Mouse (Mus musculus) gastrocnemius, postnatal 10 days (tissue): ENCODE measurements at regions not wholly inside any gene's neighbourhood (a gene's known extent, or its start where the extent isn't known, plus 50 kb on each side); places are given as distances from the start of the nearest gene placed in this dataset.

Experiments used
- DNase-seq: peaks from one replicate; pipeline ENCODE4 v3.0.0; 2021; ENCODE audit warnings: mixed read lengths

DNA sequence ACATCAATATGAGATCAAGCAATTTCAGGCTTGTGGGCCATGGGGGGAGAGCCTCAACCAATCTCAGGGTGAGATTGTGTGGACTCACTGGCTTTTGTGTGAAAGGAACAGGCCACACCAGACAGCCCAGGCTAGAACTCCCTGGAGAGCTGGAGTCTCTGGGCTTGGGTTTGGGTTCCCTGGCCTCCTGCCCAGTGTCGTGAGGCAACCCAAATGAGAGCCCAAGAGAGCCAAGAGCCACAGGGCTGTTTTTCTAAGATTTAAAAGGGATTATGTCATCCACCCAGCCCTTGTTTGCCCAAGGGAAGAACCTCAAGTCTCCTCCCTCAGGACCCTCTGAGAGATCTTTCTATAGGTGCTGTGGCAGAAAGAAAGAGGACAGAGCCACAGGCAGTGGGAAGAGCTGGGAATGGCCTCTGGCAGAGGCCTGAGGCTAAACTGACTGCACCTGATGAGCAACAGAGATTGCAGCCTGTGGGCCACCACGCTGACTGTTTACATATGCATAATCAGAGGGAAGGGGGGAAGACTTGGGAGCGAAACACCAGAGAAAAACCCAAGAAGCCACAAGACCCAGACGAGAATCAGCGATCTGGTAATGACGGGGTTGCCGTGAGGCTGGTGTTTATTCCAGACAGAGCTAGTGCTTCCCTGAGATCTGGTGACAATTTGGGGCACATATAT lies 92.1 kb downstream of the Bcl2l11 start:
- DNase-seq, result peak; percentile 36

DNA sequence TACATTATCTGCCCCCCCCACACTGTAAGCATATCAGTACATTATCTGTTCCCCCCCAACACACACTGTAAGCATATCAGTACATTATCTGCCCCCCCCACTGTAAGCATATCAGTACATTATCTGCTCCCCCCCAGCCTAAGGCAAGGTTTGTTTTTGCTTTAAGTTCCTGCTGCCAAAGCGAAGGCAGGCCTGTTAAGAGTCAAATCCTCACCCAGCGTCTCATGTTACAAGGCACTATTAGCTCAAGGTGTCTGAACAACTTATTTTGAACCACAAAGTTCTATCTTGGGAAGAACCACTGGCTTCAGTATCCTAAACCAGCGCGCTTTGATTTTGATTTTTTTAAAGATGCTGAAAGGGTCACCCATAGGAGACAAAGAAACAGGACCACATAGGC lies 93.1 kb downstream of the Bcl2l11 start:
- DNase-seq, result no peak

DNA sequence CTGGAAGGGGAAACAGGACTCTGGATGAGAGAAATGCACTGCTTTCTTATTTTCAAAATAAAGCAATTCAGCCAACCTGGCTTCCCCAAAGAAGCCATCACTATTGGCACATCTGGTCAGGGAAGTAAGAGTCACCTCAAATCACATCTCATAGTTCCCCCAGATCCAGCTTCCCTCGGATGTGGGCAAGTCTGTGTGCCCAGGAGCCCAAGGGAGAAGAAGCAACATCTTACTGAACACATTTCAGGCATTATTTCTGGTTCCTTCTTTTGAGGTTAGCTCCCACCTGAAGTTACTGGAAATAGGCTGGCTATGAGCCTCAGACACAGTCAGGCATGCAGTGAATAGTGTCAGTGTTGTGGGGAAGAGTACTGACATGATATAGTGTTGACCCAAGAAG lies 95.2 kb downstream of the Bcl2l11 start:
- DNase-seq, result no peak

DNA sequence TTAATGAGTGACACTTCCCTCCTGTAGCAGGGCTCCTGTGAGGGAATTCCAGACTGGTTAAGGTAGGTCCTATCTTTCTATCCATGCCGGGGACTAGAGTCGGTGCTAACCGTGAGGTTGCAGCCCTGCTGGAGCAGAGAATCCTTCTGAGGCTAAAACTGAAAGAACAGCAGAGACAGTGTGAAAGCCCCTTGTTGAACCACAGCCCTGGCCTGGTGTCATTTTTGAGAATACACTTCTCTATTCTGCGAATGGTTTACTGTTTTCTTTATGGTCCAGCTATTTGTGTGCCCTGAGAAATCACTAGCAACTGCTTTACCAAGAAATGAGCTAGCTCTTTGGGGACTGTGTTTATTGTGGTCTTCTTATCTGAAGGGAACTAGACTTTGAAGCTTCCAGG lies 95.8 kb downstream of the Bcl2l11 start:
- no peak for DNase-seq

DNA sequence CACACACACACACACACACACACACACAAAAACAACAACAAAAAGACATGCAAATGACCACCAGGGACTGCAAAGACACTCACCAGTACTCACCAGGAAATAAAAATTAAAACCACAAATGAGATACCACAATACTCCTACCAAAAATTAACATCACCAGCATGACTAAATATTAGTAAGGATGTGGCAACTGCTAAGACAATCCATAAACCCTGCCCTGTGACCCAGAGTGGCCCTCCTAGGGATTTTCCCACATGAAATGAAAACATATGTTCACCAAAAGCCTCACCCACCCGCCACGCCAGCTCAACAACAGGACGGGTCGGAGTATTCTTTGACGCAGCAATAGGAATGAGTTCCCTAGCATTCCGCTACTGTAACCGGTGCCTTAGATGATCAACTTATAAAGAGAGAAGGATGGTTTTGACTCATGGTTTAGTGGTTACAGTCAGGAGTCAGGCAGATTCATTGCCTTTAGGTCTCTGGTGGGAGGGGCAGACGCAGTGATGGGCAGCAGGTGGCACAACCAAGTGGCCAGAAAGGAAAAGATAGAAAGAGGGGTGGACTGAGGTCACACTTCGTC lies 100.7 kb downstream of the Bcl2l11 start:
- DNase-seq, result no peak

DNA sequence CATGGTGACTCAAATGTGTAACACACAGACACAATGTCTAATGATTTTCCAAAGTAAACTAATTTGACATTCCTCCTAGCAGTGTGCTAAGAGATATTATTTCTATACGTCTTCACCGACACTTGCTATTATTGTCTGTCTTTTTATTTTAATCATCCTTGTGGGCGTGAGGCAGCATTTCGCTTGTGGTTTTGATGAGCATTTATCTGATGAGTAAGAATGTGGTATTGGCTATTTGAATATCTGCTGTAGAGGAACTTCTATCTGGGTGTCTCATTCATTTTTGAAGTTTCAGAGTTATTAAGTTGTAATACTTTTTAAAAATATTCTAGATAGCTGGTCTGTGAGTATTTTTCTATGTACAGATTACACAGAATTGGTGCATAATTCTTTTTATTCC lies 103.9 kb downstream of the Bcl2l11 start:
- DNase-seq, result no peak

DNA sequence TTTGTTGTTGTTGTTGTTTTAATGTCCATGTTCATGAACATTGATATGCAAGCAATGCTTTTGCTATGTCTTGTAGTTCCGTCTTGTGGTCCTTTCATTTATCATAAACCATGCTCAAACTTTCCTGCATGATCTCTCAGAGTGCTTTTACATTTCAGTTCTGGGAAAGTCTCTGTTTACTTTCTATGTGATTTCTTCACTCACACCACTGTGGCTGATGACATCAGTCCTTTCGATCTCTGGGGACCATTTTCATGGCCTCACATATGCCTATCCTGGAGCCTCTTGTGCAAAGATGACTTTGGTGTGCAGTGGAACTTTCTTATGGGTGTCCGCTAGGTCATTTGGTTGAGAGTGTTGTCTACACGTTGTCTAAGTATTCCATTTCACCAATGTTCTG lies 105.1 kb downstream of the Bcl2l11 start:
- DNase-seq, result no peak

DNA sequence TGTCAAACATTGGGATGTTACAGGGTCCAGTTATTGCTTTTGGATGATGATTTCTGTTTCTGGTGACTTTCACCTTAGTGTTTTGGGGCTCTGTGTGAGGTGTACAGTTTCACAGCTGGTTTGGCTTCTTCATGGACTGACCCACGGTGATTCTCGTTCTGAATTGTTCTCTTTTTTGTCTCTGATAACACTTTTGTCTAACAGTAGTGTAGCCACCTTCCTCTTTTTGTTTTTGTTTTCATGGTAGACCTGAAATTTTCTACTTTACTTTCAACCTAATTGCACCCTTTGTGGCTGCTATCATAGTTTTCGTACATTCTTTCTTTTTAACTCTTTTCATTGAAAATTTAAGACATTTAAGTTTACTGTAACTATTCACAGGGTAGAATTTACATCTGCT lies 105.5 kb downstream of the Bcl2l11 start:
- DNase-seq, result no peak

DNA sequence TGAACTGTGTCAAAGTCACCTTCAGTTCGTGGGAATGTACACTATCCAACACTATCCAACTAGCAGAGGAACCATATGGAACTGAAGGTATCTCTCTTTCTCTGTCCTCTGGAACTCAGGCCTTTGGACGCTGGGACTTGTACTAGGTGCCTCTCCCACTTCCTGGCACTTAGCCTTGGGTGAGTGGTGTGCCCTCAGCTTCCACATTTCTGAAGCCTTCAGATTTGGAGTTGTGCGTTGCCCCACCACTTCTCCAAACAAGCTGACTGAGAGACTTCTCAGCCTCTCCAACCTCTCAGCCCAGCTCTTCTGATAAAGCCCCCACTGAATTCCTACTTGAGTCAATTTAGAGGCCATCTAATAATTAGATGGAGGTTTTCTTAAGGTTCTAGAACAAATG lies 106.2 kb downstream of the Bcl2l11 start:
- DNase-seq, result no peak

DNA sequence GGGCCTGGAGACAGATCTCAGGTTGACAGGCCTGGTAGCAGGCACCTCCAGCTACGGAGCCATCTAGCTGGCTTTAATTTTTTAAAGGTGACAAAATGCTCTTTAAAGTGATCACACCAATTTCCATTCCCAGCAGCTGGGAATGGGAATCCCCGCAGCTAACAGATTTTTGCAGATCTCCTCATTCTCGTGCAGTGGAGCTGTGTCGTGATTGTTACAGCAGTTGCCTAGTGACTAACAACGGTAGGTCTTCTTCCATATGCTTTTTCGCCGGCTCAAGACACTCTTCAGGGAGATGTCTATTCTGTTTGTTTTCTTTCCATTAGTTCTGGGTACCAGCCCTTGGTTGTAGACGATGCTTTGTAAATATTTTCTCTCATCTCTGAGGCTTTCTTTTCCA lies 109.3 kb downstream of the Bcl2l11 start:
- no peak for DNase-seq

DNA sequence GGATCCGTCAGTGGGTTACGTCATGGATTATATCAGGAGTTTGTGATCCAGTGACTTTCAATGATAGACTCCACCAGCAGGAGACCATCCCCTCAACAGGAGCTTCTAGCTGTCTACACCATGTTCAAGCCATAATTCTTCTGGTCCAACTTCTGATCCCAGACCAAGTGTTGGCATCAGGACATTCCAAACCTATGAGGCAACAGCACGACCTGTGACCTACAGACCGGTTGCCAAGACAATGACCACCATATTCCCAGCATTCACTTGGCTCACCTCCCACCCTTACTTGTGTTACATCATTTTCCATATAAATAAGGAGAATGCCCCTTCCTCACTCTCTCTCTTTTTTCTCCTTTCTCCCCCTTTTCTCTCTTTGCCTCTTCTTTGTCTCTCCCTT lies 113.6 kb downstream of the Bcl2l11 start:
- no peak for DNase-seq

DNA sequence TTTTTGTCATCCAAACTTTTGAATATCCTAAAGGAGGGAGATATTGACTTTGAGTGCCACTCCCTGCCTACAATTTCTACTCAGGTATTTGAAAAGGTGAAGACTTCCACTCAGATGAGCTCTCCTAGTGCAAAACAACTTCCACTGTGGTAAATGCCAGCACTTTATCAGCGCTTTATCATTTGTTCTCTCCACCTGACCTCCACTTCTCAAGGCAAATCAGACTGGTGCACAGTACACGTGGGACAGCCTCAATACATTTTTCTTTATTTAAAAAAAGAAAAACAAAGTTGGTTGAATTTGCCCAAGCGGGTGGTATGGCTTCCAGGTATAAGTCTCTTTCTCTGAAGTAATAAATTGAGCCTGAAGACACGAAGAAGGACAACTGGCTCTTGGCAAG lies 114.2 kb downstream of the Bcl2l11 start:
- DNase-seq, result no peak

DNA sequence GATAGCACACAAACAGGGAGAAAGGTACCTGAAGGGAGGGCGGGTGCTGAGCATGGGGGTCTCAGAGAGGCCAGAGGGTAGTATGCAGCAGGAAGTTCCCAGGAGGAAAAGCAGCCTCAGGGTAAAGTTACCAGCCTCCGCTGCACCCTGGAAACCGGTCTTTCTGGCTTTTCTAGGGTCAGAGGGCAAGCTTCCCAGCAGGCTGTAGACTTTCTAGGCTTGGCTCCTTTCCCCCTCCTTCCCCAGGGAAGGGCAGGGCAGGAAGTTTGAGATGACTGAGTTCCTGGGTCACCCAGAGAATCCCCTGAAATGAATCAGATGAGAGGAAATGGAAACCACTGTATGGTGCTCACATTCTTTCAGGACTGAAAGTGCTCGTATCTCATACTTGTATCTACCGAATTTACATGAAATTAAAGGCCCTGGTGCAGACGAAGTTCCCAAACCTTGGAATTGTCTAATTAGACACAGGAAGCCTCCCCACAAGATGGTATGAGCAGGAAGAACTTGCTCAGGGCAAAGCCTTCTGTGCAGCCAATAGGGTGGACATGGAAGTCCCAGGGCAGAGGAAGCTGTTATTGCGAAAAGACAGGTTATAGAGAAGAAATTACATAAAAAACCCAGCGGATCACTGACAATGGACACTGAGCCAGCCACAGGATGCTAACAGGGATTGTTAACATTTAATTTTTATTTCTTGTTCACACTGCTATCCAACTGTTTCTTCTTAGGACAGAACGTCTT lies 114.9 kb downstream of the Bcl2l11 start:
- peak; percentile 22 for DNase-seq

DNA sequence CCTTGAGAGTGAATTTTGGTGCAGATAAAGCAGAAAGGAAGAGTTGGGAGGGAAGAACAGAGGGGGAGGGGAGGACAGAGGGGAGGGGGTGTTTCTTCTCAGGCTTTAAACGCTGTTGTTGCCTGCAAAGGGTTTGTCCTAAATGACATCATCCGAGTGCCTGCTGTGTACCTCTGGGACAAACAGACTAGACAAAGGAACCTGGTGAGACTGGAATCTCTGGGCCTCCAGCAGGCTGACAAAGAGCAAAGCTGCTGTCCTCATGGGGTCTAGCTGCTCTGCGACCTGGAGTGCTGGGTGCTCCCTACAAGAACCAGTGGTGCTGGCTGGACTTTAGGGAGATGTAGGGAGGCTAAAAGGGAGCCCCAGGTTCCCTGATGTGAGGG lies 115.4 kb downstream of the Bcl2l11 start:
- no peak for DNase-seq

DNA sequence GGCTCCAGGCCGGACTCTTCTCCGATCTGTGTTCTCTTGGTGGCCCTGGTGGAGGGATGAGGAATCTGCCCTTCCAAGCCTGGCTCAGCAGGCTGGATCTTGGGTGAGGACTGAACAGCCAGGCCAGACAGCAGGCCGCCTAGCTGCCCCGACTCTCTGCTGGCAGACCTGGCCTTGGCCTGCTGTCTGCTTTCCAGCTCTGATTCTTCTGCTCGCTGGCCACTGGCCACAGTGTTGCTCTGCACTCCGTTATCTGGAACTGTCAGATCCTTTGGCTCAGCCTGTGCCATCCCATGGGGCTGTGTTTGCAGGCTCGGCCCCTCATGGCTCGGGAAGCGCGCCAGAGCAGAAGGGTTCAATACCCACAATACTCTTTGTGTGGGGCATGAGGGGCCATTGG lies 119.7 kb downstream of the Bcl2l11 start:
- DNase-seq, result peak; percentile 52

DNA sequence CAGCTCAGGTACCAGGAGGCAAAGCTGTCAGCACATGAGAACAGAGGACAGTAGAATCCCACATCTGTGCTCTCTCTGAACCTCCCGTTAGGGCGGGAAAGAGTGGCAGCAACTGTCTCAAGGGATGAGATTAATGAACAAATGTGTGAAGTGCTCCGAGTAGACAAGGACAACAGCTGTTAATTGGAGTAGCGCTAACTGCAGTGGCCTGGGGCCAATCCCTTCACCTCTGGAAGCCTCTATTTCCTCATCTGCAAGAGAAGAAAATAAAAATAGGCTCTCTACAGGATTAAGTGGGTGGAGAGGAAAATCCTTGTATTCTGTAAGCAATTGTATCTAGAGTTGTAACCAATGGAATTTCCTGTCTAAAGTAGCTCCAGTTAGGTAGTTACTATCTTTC lies 122.1 kb downstream of the Bcl2l11 start:
- DNase-seq, result no peak

DNA sequence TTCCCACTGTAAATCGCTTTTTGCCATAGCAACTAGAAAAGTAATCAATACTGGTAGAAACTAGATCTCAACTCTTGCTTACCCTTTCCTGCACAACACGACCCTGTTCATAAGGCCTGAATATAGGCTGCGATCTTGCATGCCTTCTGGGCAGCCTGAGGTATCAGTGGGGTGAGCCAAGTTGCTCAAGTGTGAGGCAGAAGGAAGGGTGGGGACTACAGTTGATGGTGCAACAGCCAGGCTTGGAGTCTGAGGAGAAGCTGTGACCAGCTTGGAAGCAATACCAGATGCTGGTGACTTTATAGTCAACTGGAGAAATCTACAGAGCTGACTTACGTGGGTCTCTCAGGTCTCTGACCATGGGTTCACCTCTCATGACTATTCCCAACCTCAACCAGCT lies 123.3 kb downstream of the Bcl2l11 start:
- no peak for DNase-seq

DNA sequence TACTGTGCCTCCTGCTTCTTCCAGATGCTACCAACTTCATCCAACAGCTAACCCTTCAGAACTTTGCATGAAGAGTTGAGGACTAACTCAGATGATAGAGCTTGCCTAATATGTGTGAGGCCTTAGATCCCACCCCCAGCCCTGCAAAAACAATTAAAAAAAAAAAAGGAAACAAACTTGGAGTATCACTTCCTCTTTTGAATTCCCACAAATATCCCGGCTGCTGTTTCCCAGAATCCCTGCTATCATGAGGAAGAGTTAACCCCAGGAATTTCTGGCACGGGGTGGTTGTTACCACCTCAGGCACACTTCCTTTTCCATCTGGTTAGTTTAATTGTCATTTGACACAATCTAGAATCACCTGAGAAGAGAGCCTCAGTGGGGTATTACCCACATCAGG lies 123.8 kb downstream of the Bcl2l11 start:
- no peak for DNase-seq

DNA sequence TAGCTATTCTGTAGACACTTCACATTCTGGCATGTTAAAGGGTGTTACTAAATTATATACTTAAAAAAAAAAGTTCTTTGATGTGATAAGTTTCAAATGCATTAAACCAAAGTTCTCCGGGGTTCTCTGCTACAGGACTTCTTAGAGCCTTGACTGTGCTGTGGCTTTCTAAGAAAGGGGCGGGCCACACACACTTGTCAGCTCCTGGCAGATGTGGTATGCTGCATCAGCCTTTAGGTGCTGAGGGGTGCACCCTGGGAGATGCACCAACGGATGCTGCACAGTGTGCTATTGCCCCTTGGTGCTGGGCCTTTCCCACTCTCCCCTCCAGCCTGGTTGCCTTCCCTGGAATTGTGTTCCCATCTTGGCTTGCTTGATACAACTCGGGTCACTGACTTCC lies 125.0 kb downstream of the Bcl2l11 start:
- no peak for DNase-seq

DNA sequence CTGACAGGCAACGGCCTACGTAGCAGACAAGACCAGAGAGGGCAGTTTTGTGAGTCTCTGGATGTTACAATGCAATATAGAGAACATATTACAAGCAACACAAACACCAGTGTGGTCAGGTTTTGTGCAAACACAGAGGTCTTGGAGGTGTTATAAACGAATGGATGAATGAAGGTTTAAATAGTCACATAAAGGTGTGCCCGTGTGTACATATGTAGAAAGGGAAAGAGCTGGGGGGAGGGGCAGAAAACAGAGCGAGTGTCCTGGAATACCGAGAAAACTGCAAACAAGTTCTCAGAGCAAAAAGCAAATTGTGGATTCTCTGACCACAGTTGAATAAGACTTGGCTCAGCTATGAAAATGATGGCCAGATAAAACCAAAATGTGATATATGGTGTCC lies 130.8 kb downstream of the Bcl2l11 start:
- no peak for DNase-seq

DNA sequence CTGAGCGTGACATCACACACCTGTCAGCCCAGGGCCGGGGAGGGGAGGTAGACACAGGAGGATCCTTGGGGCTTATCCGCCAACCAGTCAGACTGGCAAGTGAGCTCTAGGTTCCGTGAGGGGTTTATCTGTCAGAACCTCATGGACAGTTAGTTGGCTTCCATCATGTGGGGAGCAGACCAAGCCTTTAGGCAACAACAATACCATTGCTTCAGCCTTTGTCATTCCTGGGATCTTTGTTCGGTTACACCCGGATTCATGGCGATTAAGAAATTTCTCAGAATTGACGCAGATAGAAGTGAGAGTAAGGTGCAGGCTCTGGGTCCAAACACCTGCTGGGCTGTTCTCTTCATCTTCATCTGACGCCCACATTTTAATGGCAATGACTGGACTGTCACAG lies 131.4 kb downstream of the Bcl2l11 start:
- no peak for DNase-seq

DNA sequence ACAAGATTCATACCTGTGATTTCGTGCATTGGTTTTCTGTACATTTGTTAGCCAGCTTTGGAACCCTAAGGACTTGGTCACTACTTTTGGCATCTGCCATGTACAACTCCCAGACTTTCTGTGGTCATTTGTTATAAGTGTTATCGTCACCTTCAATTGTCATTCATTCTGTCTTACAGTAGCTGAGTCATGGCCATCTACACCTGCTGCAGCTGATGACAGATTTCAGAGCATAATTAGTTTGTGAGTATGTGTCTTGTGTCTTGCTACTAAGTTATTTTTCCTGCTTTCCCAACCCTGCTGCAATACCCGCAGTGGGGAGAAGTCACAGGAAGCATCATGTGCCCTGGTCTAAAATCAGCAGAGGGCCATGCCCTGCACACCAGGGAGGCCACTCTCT lies 138.0 kb downstream of the Bcl2l11 start:
- DNase-seq, result no peak

DNA sequence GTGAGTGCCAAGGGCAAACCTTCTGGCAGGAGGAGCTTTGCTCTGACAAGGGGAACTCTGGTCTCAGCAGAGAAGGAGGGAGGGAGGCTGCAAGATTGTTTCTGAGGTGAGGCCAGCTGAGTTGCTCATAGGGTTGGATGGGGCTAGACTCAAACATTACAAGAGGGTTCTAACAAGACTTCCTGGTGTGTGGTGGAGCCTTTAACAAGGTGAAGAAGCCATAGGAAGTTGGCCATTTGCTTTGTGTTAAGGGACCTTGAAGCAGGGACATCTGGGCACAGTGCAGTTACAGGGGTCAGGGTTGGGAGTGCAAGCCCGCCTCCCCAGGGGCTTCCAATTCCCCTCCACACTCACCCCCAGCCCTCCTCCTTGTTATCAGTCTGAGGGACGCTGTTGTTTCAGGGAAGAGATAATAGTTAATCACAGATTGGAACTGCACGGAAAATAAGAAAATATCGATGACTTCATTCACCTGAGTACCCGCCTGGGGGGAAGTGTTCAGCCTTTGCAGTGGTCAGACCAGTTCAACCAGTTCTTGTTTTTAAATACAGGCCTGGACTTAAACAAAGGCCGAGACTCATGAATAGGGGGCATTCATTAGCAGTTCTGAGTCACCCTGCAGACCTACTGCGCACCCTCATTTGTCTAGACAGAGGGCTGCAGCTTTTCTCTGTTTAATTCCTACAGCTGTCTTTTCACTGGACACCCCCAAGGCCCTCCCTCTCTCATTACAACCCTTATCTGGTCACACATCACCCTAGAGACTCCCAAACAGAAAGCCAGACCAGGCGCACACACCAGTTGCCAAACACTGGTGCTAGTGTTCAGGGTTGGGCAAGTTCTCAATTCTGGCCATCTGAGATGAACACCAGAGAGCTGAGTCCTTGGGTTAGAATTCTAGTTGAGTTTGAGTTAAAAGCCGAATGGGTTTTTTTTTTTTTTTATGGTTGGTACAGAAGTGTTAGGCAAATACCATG lies 139.5 kb downstream of the Bcl2l11 start:
- DNase-seq, result no peak
